Mouse (Mus musculus): ENCODE results near the gene Pnmal2.
A peak's percentile ranks its signal among the peaks of the same experiment; 100 is the strongest.

DNA sequence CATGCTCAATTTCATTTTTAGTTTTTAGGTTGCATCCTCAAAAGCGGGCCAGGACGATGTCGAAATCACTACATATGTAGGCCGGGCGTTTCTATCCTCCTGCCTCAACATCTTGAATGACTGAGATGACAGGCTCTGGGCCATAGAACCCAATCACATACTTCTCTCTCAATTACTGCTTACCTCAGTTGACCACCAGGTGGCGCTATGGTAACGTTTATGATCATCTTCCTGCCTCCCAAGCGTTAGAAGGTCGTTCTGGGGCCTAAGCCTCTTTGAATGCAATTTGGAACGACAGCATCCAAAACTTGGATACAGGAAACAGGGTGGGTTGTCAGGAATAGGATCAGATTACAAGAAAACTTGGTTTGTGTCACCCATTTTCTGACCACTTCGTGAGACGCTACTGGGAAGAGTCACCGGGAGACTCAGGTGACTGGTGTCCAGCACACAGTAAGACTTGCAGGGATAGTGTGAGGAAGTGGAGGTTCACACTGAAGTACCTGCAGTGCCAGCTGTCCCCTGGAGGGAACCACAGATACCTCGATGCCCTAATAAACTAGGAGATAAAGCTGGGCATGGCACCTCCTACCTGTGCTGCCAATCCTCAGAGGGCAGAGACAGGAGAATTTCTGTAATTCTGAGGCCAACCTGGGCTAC is 12.4 kb upstream of the Pnmal2 start:
- TF ChIP-seq CTCF (IDR thresholded peaks at IDR 0.05; ENCODE audit: low read depth, low read length) (peak; percentile 26; the same call in 1 of the 2 replicates), POLR2A (IDR thresholded peaks at IDR 0.05; ENCODE audit: borderline replicate concordance, low read depth, low read length) (no peak)
